Mouse (Mus musculus) neutrophil, adult 5-6 weeks (primary cell): Measurements from ENCODE around the gene Hpf1. TPM values are rescaled to one million over a fixed set of nuclear protein-coding genes. Genes with fewer than 3 reads are reported as not detected.

Experiments
- ATAC-seq: fragments of 151-379, 151-347 bp; 2 replicates; pipeline ENCODE4 v1.8.0; 2017; ENCODE audit warnings: mild to moderate bottlenecking, moderate TSS enrichment; ENCODE audit not compliant: insufficient number of reproducible peaks, poor library complexity, low FRiP score, severe bottlenecking; ENCODE audit errors: extremely low read depth
- total RNA-seq: library from RNA; stranded (forward); fragments of 200-1000 nt; gene quantifications from 2 replicates; pipeline ENCODE4 v1.2.3, GENCODE M21; 2017

Gene Hpf1
- total RNA-seq, 1 experiment from 2014 or later = 34.4 TPM

GRCm38 (mm10) chr8:60889131-60889842, 931 bp upstream of the Hpf1 start:
- no peak for ATAC-seq

GRCm38 (mm10) chr8:60890520-60890874, 279 bp downstream of the Hpf1 start:
- ATAC-seq = no peak

- ATAC-seq = no peak
Measured at GRCm38 (mm10) chr8:60891757-60892156, 1.5 kb downstream of the Hpf1 start.

- no peak for ATAC-seq
Measured at GRCm38 (mm10) chr8:60895878-60896277, 5.7 kb downstream of the Hpf1 start.

GRCm38 (mm10) chr8:60900147-60900546, 9.9 kb downstream of the Hpf1 start:
- ATAC-seq = no peak

GRCm38 (mm10) chr8:60912081-60912480, 21.9 kb downstream of the Hpf1 start:
- no peak for ATAC-seq

GRCm38 (mm10) chr8:60912554-60912953, 22.3 kb downstream of the Hpf1 start:
- ATAC-seq = no peak

- ATAC-seq = no peak
Measured at GRCm38 (mm10) chr8:60919069-60919468, 28.9 kb downstream of the Hpf1 start.

- no peak for ATAC-seq
Measured at GRCm38 (mm10) chr8:60920176-60920575, 30.0 kb downstream of the Hpf1 start.

GRCm38 (mm10) chr8:60933617-60934016, 43.4 kb downstream of the Hpf1 start:
- no peak for ATAC-seq

GRCm38 (mm10) chr8:60938717-60939424, 48.7 kb downstream of the Hpf1 start:
- no peak for ATAC-seq

- no peak for ATAC-seq
Measured at GRCm38 (mm10) chr8:60942867-60943266, 52.6 kb downstream of the Hpf1 start.

GRCm38 (mm10) chr8:60947503-60947902, 57.3 kb downstream of the Hpf1 start:
- ATAC-seq = no peak

GRCm38 (mm10) chr8:60949859-60950258, 59.6 kb downstream of the Hpf1 start:
- no peak for ATAC-seq

- ATAC-seq = no peak
Measured at GRCm38 (mm10) chr8:60951271-60951670, 61.1 kb downstream of the Hpf1 start.

- ATAC-seq = no peak
Measured at GRCm38 (mm10) chr8:60951757-60952156, 61.5 kb downstream of the Hpf1 start.

GRCm38 (mm10) chr8:60952803-60953202, 62.6 kb downstream of the Hpf1 start:
- no peak for ATAC-seq

- peak; percentile 46; the same call in 1 of the 2 replicates for ATAC-seq
Measured at GRCm38 (mm10) chr8:60954281-60955014, 64.2 kb downstream of the Hpf1 start.

GRCm38 (mm10) chr8:60956847-60957246, 66.6 kb downstream of the Hpf1 start:
- peak; percentile 76 for ATAC-seq
